8 mouse cellular contexts compared by ENCODE assay signal in the genomic region with DNA sequence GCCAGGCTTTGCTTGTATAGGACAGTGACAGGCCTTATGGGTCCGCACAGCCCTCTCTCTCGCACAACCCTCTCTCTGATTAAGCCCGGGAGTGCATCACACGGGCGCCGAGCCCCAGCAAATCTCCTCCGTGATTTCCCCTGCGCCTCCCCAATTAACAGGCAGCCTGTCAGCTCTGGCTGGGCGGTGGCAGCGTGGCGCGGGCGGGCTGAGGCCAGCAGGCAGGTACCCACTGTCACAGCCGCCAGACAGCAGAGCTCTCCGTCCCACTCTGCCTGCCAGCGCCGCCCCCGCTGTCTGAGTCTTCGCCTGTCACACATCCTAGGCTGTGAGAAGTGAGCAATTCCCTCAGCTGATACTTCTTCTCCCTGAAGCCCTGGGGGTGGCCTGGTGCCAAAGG.
A peak's percentile ranks its signal among the peaks of the same experiment; 100 is the strongest.
DNase-seq lines count a peak whose midpoint lies in the region; ATAC-seq lines count a peak whose summit lies in the region.
"Had no signal": no experiment of that assay in that cellular context is flagged by ENCODE, and none has a peak within 500 bp of the region (broad histone marks: within the 10 kb centered on the region; RNA-seq: fewer than 3 reads in every experiment).

No protein-coding gene starts in this region.

- no peaks in the 10 kb centered on the region for H3K27me3 ChIP-seq in forebrain, embryonic 13.5 days
- H3K27me3 ChIP-seq in neural tube, embryonic 13.5 days = peaks cover 36% of the 10 kb centered on the region

- peak; percentile 47 for DNase-seq in testis, postnatal 10 days (ENCODE audit: low spot score)
- no peak for DNase-seq in testis, postnatal 14 days (ENCODE audit: low spot score)
- DNase-seq in layer of hippocampus, adult 9-11 months = peak; percentile 63
- no peak for DNase-seq in spleen, postnatal 4 days (ENCODE audit: low spot score in 2 of 2)

- H3K36me3 ChIP-seq in forebrain, embryonic 13.5 days (ENCODE audit: poor library complexity, severe bottlenecking) = no peaks in the 10 kb centered on the region
- H3K36me3 ChIP-seq in neural tube, embryonic 13.5 days = no peaks in the 10 kb centered on the region

- H3K27ac ChIP-seq in forebrain, embryonic 13.5 days = no peak overlapping the region
- H3K27ac ChIP-seq in neural tube, embryonic 13.5 days (replicated peaks) = no peak overlapping the region

- H3K4me2 ChIP-seq in forebrain, embryonic 13.5 days = peak overlapping the region; percentile 54
- H3K4me2 ChIP-seq in neural tube, embryonic 13.5 days = peak overlapping the region; percentile 42

- H3K4me1 ChIP-seq in forebrain, embryonic 13.5 days = peaks cover 4% of the 10 kb centered on the region; the same call in 1 of the 2 replicates
- peaks cover 21% of the 10 kb centered on the region for H3K4me1 ChIP-seq in neural tube, embryonic 13.5 days (replicated peaks)
- H3K4me1 ChIP-seq: megakaryocyte, embryonic 14.5 days had no signal

- no peaks in the 10 kb centered on the region for H3K9me3 ChIP-seq in forebrain, embryonic 13.5 days (replicated peaks)
- H3K9me3 ChIP-seq in neural tube, embryonic 13.5 days = no peaks in the 10 kb centered on the region

- peak overlapping the region; percentile 45 for H3K9ac ChIP-seq in forebrain, embryonic 13.5 days
- H3K9ac ChIP-seq in neural tube, embryonic 13.5 days = 0 out of 2 replicates have a peak overlapping the region, but pooled peaks have one; percentile 22

- 20% methylated on average over 19 of the region's 19 CpGs for WGBS in forebrain, embryonic 13.5 days
- 31% methylated on average over 19 of the region's 19 CpGs for WGBS in neural tube, embryonic 13.5 days

- peak overlapping the region; percentile 26 for H3K4me3 ChIP-seq in forebrain, embryonic 13.5 days
- H3K4me3 ChIP-seq in neural tube, embryonic 13.5 days = no peak overlapping the region; the same call in 1 of the 2 replicates
- H3K4me3 ChIP-seq: megakaryocyte, embryonic 14.5 days had no signal

- peak; percentile 48; the same call in 1 of the 2 replicates for ATAC-seq in forebrain, embryonic 13.5 days
- no peak for ATAC-seq in neural tube, embryonic 13.5 days (ENCODE audit: low read depth)
- ATAC-seq in megakaryocyte-erythroid progenitor cell, adult 5-6 weeks (replicated peaks; ENCODE audit: low FRiP score, low TSS enrichment, poor library complexity, severe bottlenecking) = no peak

Comparison
In these comparisons a context has a peak if more than half of its experiments do, and no peak if none do; other contexts are left out.
1. DNase-seq: peak in testis, postnatal 10 days (single experiment) and layer of hippocampus, adult 9-11 months (single experiment); none in testis, postnatal 14 days (single experiment) and spleen, postnatal 4 days (0 of 2).